ENCODE assay signal across 8 mouse cellular contexts in genomic region chr6:51169971-51170411, GRCm38 (mm10).
DNase-seq lines count a peak whose midpoint lies in the region; ATAC-seq and TF ChIP-seq lines count a peak whose summit lies in the region.

No protein-coding gene starts in this region.

- intact Hi-C loops in gastrocnemius, adult 2 months (cut with DNase I): loop anchor here (5.0 kb wide), 2 partner anchors 1077 to 1908 kb away; partner anchors contain the start of genes Hoxa11 and Tra2a

- H3K9ac ChIP-seq in embryonic facial prominence, embryonic 15.5 days: peak overlapping the region; percentile 40; the same call in 1 of the 2 replicates
- 0 out of 2 replicates have a peak overlapping the region, but pooled peaks have one; percentile 26 for H3K9ac ChIP-seq in hindbrain, embryonic 14.5 days
- H3K9ac ChIP-seq in liver, embryonic 16.5 days (ENCODE audit: low read depth, low read length): 0 out of 2 replicates have a peak overlapping the region, but pooled peaks have one; percentile 17

- H3K9me3 ChIP-seq in embryonic facial prominence, embryonic 15.5 days (replicated peaks): no peaks in the 10 kb centered on the region
- H3K9me3 ChIP-seq in hindbrain, embryonic 14.5 days (ENCODE audit: control insufficient read depth, low read length): no peaks in the 10 kb centered on the region
- H3K9me3 ChIP-seq in liver, embryonic 16.5 days (replicated peaks; ENCODE audit: control insufficient read depth, low read length): no peaks in the 10 kb centered on the region; the same call in 1 of the 2 replicates

- 4% methylated on average over 22 of the region's 22 CpGs for WGBS in embryonic facial prominence, embryonic 15.5 days
- WGBS in hindbrain, embryonic 14.5 days: 1% methylated on average over 22 of the region's 22 CpGs
- 1% methylated on average over 22 of the region's 22 CpGs for WGBS in liver, embryonic 16.5 days (ENCODE audit: insufficient replicate concordance)

- peak overlapping the region; percentile 71 for H3K4me3 ChIP-seq in gastrocnemius, adult 2 months
- H3K4me3 ChIP-seq in embryonic facial prominence, embryonic 15.5 days (replicated peaks): peak overlapping the region; percentile 32
- peak overlapping the region; percentile 5; the same call in 1 of the 2 replicates for H3K4me3 ChIP-seq in hindbrain, embryonic 14.5 days (replicated peaks; ENCODE audit: low read length)
- peak overlapping the region; percentile 47 for H3K4me3 ChIP-seq in liver, embryonic 16.5 days (ENCODE audit: low read depth, low read length)

- peak overlapping the region; percentile 87 for H3K27ac ChIP-seq in gastrocnemius, adult 2 months
- H3K27ac ChIP-seq in embryonic facial prominence, embryonic 15.5 days (replicated peaks): peak overlapping the region; percentile 95
- peak overlapping the region; percentile 78 for H3K27ac ChIP-seq in hindbrain, embryonic 14.5 days
- H3K27ac ChIP-seq in liver, embryonic 16.5 days (ENCODE audit: low read length): peak overlapping the region; percentile 74

- DNase-seq in gastrocnemius, adult 2 months: peak; percentile 51
- no peak for DNase-seq in gastrocnemius, adult 18-20 months (ENCODE audit: low spot score)
- no peak for DNase-seq in hindbrain, embryonic 14.5 days (ENCODE audit: low spot score)
- DNase-seq in testis, postnatal 10 days (ENCODE audit: low spot score): peak; percentile 52

- H3K36me3 ChIP-seq in embryonic facial prominence, embryonic 15.5 days: no peaks in the 10 kb centered on the region
- H3K36me3 ChIP-seq in hindbrain, embryonic 14.5 days (replicated peaks; ENCODE audit: control insufficient read depth, insufficient read depth): no peaks in the 10 kb centered on the region
- H3K36me3 ChIP-seq in liver, embryonic 16.5 days (ENCODE audit: control insufficient read depth, insufficient read depth): no peaks in the 10 kb centered on the region

- H3K4me2 ChIP-seq in embryonic facial prominence, embryonic 15.5 days (replicated peaks): peak overlapping the region; percentile 44
- peak overlapping the region; percentile 33 for H3K4me2 ChIP-seq in hindbrain, embryonic 14.5 days (replicated peaks)
- H3K4me2 ChIP-seq in liver, embryonic 16.5 days (ENCODE audit: low read depth, low read length): peak overlapping the region; percentile 60

- no peak for ATAC-seq in embryonic facial prominence, embryonic 15.5 days (ENCODE audit: insufficient number of reproducible peaks, low FRiP score, low TSS enrichment, low read depth)
- no peak for ATAC-seq in hindbrain, embryonic 14.5 days (ENCODE audit: low FRiP score)
- ATAC-seq in liver, embryonic 16.5 days (ENCODE audit: low read depth): no peak
- ATAC-seq in inflammation-experienced regulatory T-cells, adult 6 months: no peak
- no peak for ATAC-seq in CD4-positive, CD25-positive, alpha-beta regulatory T cell, adult 4 months

- H3K4me1 ChIP-seq in embryonic facial prominence, embryonic 15.5 days: peaks cover 53% of the 10 kb centered on the region
- peaks cover 8% of the 10 kb centered on the region for H3K4me1 ChIP-seq in hindbrain, embryonic 14.5 days (replicated peaks; ENCODE audit: control insufficient read depth, insufficient read depth, low read length)
- peaks cover 14% of the 10 kb centered on the region for H3K4me1 ChIP-seq in liver, embryonic 16.5 days (ENCODE audit: control insufficient read depth, low read depth, low read length)

- peaks cover 12% of the 10 kb centered on the region for H3K27me3 ChIP-seq in embryonic facial prominence, embryonic 15.5 days
- H3K27me3 ChIP-seq in hindbrain, embryonic 14.5 days (ENCODE audit: control insufficient read depth, insufficient read depth, low read length): peaks cover 39% of the 10 kb centered on the region
- H3K27me3 ChIP-seq in liver, embryonic 16.5 days (ENCODE audit: control insufficient read depth, insufficient read depth, low read depth, low read length): peaks cover 61% of the 10 kb centered on the region

- TF ChIP-seq CTCF in gastrocnemius, adult 2 months (IDR thresholded peaks at IDR 0.05): no peak

Comparison
In these comparisons a context has a peak if more than half of its experiments do, and no peak if none do; other contexts are left out.
1. DNase-seq: peak in gastrocnemius, adult 2 months (single experiment) and testis, postnatal 10 days (single experiment); none in gastrocnemius, adult 18-20 months (single experiment) and hindbrain, embryonic 14.5 days (single experiment).
2. H3K4me3 ChIP-seq: peak in every context shown above with its lines; median percentile 71 in gastrocnemius, adult 2 months; 47 in liver, embryonic 16.5 days; 32 in embryonic facial prominence, embryonic 15.5 days; 5 in hindbrain, embryonic 14.5 days.
3. Peak in every context shown above with its lines, with median percentiles within 50 percentile points of each other: H3K27ac ChIP-seq, H3K4me2 ChIP-seq and H3K9ac ChIP-seq.